Mouse (Mus musculus) urinary bladder, postnatal 25 days (tissue): ENCODE results near the gene Nr1h2.
A peak's percentile ranks its signal among the peaks of the same experiment; 100 is the strongest.

ENCODE experiments used
- DNase-seq: peaks from one replicate; pipeline ENCODE4 v3.0.0; 2022; ENCODE audit warnings: low spot score

Nr1h2 gene

GRCm38 (mm10) chr7:44553826-44554225 lies at the start of gene Nr1h2:
Gene Nr1h2, minus strand, starts transcription at chr7:44553951.
- peak; percentile 95 for DNase-seq

GRCm38 (mm10) chr7:44603186-44603855 lies 49.6 kb upstream of the Nr1h2 start:
- no peak for DNase-seq

GRCm38 (mm10) chr7:44602443-44602842 lies 48.7 kb upstream of the Nr1h2 start:
- no peak for DNase-seq

DNA sequence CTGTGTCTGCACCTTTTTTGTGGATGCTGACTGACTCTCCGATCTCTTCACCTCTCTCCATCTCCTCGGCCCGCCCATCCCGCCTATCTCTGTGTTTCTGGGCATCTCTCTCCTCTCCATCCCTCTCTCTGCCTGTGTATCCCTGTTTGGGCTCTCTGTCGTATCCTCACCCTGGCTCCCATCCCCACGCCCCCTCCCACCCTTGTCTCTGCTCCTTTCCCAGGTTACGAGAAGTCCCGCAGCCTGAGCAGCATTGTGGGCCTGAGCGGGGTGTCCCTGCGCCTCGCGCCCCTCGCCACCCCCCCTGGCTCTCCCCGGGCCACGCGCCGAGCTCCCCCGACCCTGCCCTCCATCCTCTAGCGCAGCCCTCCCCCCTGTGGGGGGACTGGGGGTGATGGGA lies 47.9 kb upstream of the Nr1h2 start:
- no peak for DNase-seq

GRCm38 (mm10) chr7:44600691-44601262 lies 47.0 kb upstream of the Nr1h2 start:
- no peak for DNase-seq

GRCm38 (mm10) chr7:44598336-44598735 lies 44.6 kb upstream of the Nr1h2 start:
- no peak for DNase-seq

GRCm38 (mm10) chr7:44597666-44598065 lies 43.9 kb upstream of the Nr1h2 start:
- DNase-seq, result no peak

- no peak for DNase-seq
These were observed 43.3 kb upstream of the Nr1h2 start for GRCm38 (mm10) chr7:44596996-44597538.

- no peak for DNase-seq
These were observed 42.3 kb upstream of the Nr1h2 start for GRCm38 (mm10) chr7:44596051-44596450.

DNA sequence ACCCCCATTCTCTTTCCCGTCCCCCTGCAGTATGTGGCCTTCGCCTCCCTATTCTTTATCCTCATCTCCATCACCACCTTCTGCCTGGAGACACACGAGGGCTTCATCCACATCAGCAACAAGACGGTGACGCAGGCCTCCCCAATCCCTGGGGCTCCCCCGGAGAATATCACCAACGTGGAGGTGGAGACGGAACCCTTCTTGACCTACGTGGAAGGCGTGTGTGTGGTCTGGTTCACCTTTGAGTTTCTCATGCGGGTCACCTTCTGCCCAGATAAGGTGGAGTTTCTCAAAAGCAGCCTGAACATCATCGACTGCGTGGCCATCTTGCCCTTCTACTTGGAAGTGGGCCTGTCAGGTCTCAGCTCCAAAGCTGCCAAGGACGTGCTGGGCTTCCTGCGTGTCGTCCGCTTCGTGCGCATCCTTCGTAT lies 41.4 kb upstream of the Nr1h2 start:
- DNase-seq, result no peak

GRCm38 (mm10) chr7:44594291-44594690 lies 40.5 kb upstream of the Nr1h2 start:
- no peak for DNase-seq

GRCm38 (mm10) chr7:44593775-44594174 lies 40.0 kb upstream of the Nr1h2 start:
- peak; percentile 74 for DNase-seq

DNA sequence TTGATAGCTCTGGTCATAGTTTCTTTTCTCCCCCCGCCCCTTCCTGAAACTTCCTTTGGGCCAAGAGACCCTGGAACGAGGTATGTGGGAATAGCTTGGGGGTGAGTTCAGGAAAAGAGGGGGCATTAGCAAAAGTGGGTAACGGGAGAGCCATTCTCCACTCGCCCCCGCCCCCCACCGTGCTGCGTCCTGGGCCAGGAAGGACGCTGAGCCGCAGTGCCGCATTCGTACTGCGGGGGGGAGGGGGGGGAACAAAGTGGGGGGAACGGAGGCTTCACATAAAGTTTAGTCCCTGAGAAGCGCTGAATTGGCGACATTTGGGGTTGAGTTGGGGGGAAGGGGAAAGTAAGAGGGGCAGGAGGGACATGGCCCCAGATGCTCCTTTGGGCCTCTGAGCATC lies 39.3 kb upstream of the Nr1h2 start:
- DNase-seq, result no peak

GRCm38 (mm10) chr7:44591348-44592116 lies 37.8 kb upstream of the Nr1h2 start:
- DNase-seq, result no peak

GRCm38 (mm10) chr7:44590402-44591347 lies 36.9 kb upstream of the Nr1h2 start, which contains the start of gene Kcnc3:
Gene Kcnc3, plus strand, starts transcription at chr7:44590664.
- DNase-seq, result peak; percentile 63

DNA sequence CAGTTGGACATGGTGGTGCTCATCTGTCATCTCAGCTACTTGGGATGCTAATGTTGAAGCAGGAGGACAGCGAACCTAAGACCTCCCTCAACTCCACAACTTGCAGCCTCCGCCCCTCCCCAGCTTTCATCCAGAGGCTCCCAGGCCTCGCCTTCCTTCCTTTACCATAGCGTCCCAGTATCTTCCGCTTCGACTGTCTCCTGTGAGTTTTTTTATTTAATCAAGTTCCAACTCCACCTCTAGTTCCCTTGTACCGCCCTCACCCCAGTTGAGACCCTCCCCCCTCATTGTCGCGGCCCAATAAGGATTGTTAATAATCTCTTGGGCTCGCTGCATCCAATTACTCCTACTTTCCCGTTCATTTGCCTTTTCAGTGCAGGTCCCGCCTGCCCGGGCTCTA lies 36.2 kb upstream of the Nr1h2 start:
- DNase-seq, result no peak

- DNase-seq, result peak; percentile 28
These were observed 35.4 kb upstream of the Nr1h2 start for GRCm38 (mm10) chr7:44589149-44589548.

DNA sequence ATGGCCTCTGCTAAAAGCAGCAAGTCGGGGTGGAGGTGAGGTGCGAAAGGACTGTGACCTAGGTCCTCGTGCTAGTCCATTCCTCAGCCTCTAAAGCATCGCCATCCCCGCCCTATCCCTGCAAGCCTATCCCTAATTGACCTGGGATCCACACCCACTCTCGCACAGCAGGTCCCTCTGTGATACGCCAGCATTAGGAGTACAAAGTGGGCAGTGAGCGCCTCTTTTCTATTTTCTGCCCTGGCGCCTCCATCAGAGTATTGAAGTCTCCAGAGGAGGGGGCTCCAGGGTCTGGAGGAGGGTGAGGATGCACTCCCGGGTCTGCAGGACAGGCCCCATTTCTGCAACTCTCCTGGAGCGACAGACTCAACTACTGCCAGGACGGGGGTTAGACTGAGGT lies 34.6 kb upstream of the Nr1h2 start:
- no peak for DNase-seq

DNA sequence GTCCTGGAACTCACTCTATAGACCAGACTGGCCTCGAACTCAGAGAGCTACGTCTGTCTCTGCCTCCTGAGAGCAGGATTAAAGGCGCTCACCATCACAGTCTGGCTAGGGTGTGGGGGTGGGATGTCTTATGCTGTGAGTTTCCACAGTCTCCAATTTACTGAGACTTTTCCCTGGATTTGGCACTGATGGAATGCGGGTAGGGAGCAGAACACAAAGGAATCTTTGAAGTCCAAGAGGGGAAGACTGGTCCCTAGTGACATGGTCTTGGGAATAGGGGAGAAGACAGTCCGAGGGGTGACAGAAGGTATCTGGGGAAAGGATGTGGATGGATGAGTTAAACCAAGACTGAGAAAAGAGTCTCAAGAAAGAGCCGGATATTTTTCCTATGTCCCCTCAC lies 33.9 kb upstream of the Nr1h2 start:
- no peak for DNase-seq

- DNase-seq, result no peak
These were observed 33.2 kb upstream of the Nr1h2 start for GRCm38 (mm10) chr7:44586930-44587329.

GRCm38 (mm10) chr7:44586518-44586917 lies 32.8 kb upstream of the Nr1h2 start:
- no peak for DNase-seq

- DNase-seq, result no peak
These were observed 31.9 kb upstream of the Nr1h2 start for GRCm38 (mm10) chr7:44585606-44586005.
